Mouse (Mus musculus): Measurements from ENCODE around the gene Thbs3. TPM values are rescaled to one million over a fixed set of nuclear protein-coding genes. Genes with fewer than 3 reads are reported as not detected.

Gene Thbs3
- polyA plus RNA-seq, 1 experiment: 1.1 TPM

- TF ChIP-seq CTCF (IDR thresholded peaks at IDR 0.05; ENCODE audit: low read depth, low read length) (no peak), POLR2A (IDR thresholded peaks at IDR 0.05; ENCODE audit: borderline replicate concordance, low read depth, low read length) (no peak)
- Histone ChIP-seq H3K4me3 (ENCODE audit: insufficient read depth, low read length) (no peak overlapping the region), H3K4me1 (ENCODE audit: control insufficient read depth, insufficient read depth, low read length) (peaks cover 8% of the 10 kb centered on the region; the same call in 1 of the 2 replicates), H3K27ac (ENCODE audit: insufficient read depth, low read depth, low read length) (no peak overlapping the region)
Observed at GRCm38 (mm10) chr3:89260211-89260610, 45.2 kb downstream of the Thbs3 start.

DNA sequence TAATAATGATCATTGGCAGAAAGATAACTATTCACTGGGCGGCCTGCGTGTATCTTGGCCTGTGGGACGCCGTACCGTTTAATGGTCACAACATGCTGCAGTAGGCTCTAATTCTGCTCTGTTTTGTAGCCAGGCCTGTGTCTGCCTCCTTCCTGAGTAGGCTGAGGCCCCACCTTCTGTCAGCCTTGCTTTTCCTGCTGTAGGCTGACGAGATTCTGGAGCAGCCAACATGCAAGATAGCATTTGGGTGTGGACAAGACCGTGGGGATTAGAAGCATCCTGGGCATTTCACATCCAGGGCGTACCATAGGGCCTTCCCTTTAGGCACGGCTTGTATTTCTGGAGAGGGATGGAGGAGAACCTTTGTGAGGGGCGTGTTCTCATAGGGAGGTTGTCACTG lies 47.4 kb downstream of the Thbs3 start:
- TF ChIP-seq POLR2A (IDR thresholded peaks at IDR 0.05; ENCODE audit: borderline replicate concordance, low read depth, low read length): no peak
- TF ChIP-seq CTCF (IDR thresholded peaks at IDR 0.05; ENCODE audit: low read depth, low read length): no peak
- Histone ChIP-seq H3K4me1 (ENCODE audit: control insufficient read depth, insufficient read depth, low read length) (peaks cover 12% of the 10 kb centered on the region), H3K27ac (ENCODE audit: insufficient read depth, low read depth, low read length) (no peak overlapping the region), H3K4me3 (ENCODE audit: insufficient read depth, low read length) (no peak overlapping the region)

DNA sequence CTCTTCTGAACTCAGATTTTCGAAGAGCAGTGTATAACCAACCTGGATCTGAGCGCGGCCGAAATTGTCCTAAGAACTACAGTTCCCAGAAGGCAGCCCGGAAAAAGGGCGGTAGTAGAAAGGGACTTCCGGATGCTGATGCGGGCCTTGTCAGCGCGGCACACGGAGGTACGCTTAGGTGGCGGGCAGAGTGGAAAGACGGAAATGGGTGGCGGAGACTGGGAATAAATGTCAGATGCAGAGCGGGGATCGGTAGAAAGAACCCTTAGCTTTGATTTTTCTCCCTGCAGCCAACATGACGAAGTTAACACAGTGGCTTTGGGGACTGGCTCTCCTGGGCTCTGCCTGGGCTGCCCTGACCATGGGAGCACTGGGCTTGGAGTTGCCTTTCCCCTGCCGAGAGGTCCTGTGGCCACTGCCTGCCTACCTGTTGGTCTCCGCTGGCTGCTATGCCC lies 51.5 kb downstream of the Thbs3 start:
- no peak for TF ChIP-seq CTCF (IDR thresholded peaks at IDR 0.05; ENCODE audit: low read depth, low read length)
- no peak for TF ChIP-seq POLR2A (IDR thresholded peaks at IDR 0.05; ENCODE audit: borderline replicate concordance, low read depth, low read length)
- H3K4me1 ChIP-seq (ENCODE audit: control insufficient read depth, insufficient read depth, low read length): peaks cover 31% of the 10 kb centered on the region
- peak overlapping the region; percentile 16; the same call in 1 of the 2 replicates for H3K27ac ChIP-seq (ENCODE audit: insufficient read depth, low read depth, low read length)
- peak overlapping the region; percentile 96 for H3K4me3 ChIP-seq (ENCODE audit: insufficient read depth, low read length)

GRCm38 (mm10) chr3:89268916-89269315 lies 53.9 kb downstream of the Thbs3 start:
- Histone ChIP-seq H3K4me1 (ENCODE audit: control insufficient read depth, insufficient read depth, low read length) (peaks cover 28% of the 10 kb centered on the region), H3K27ac (ENCODE audit: insufficient read depth, low read depth, low read length) (no peak overlapping the region), H3K4me3 (ENCODE audit: insufficient read depth, low read length) (no peak overlapping the region)
- TF ChIP-seq POLR2A (IDR thresholded peaks at IDR 0.05; ENCODE audit: borderline replicate concordance, low read depth, low read length) (no peak), CTCF (IDR thresholded peaks at IDR 0.05; ENCODE audit: low read depth, low read length) (no peak)

DNA sequence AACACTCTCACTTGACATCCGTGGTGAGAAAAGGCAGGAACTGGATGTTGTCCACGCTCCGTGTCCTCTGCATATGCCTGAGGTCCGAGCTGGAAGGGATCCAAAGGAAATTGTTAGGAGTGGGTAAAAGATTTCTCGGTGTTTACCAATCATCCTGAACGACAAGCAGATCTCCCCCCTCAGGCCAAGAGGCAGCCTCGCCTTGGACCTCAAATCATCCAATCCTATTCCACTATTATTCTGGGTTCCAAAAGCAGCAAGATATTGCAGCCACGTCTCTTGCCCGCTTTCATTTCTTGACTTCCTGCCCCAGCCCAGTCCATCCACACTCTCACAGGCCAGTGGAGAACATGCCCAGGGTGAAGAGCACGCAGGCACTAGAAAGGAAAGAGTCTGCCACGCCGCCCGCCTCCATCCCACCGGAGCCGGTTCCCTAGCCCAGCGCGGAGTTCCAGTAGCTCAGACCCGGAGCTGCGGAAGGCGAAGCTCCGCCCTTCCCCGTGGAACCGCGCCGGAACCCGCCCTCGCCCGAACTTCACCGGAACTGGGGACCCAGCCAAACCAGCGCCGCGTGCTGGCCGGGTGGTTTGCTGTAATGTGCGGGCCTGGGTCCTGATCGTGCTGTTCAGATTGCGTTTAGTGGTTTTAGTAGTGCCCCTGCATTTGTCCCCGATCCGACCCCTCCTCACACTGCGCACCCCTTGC lies 55.2 kb downstream of the Thbs3 start, which contains the start of gene Slc50a1:
TSS of gene Slc50a1 (minus strand) at position 520 of the 705 bp plus-strand sequence.
- TF ChIP-seq CTCF (IDR thresholded peaks at IDR 0.05; ENCODE audit: low read depth, low read length): no peak
- no peak for TF ChIP-seq POLR2A (IDR thresholded peaks at IDR 0.05; ENCODE audit: borderline replicate concordance, low read depth, low read length)
- Histone ChIP-seq H3K4me1 (ENCODE audit: control insufficient read depth, insufficient read depth, low read length) (peaks cover 27% of the 10 kb centered on the region), H3K27ac (ENCODE audit: insufficient read depth, low read depth, low read length) (peak within 1 kb of the TSS; percentile 23), H3K4me3 (ENCODE audit: insufficient read depth, low read length) (peak within 1 kb of the TSS; percentile 71)

DNA sequence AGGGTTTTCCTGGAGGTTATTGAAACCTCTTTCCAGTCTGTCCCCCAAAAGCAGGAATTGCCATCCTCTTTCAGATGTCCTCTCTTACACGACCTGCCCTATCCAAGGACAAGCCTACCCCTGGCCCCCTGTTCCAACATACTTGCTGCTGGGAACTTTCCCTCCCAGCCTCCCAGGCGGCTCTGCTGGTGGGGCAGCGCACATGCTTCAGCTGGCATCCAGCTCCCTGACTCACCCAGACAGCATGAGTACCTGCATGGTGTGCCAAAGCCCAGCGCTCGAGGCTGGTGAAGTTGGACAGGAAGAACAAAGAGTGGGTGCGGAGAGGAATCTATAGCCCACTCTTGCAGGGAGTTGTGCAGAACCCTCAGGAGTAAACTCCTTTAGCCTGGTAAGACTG lies 55.9 kb downstream of the Thbs3 start:
- H3K27ac ChIP-seq (ENCODE audit: insufficient read depth, low read depth, low read length): no peak overlapping the region
- H3K4me3 ChIP-seq (ENCODE audit: insufficient read depth, low read length): no peak overlapping the region
- TF ChIP-seq POLR2A (IDR thresholded peaks at IDR 0.05; ENCODE audit: borderline replicate concordance, low read depth, low read length): no peak
- TF ChIP-seq CTCF (IDR thresholded peaks at IDR 0.05; ENCODE audit: low read depth, low read length): no peak
- peaks cover 26% of the 10 kb centered on the region for H3K4me1 ChIP-seq (ENCODE audit: control insufficient read depth, insufficient read depth, low read length)

GRCm38 (mm10) chr3:89271760-89272159 lies 56.8 kb downstream of the Thbs3 start:
- Histone ChIP-seq H3K4me1 (ENCODE audit: control insufficient read depth, insufficient read depth, low read length) (peaks cover 23% of the 10 kb centered on the region), H3K27ac (ENCODE audit: insufficient read depth, low read depth, low read length) (no peak overlapping the region), H3K4me3 (ENCODE audit: insufficient read depth, low read length) (no peak overlapping the region)
- no peak for TF ChIP-seq POLR2A (IDR thresholded peaks at IDR 0.05; ENCODE audit: borderline replicate concordance, low read depth, low read length)
- TF ChIP-seq CTCF (IDR thresholded peaks at IDR 0.05; ENCODE audit: low read depth, low read length): no peak

DNA sequence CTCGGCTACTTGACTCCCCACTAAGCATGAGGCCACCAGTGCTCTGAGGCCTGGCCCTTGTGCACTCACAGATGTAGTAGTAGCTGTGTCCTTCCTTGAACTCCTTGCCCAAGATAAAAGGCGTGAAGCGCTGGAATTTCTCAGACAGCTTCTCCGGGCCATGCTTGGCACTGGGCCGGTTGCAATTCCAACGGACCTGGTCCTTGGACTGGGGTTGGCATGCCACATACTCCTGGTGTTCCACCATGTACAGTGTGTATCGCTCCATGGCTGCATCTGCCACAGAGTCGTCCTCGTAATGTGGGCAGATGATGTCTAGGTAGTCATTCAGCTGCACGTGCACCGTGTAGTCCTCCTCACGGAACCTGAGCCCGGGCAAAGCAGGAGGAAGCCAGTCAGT lies 61.1 kb downstream of the Thbs3 start:
- TF ChIP-seq CTCF (IDR thresholded peaks at IDR 0.05; ENCODE audit: low read depth, low read length): no peak
- TF ChIP-seq POLR2A (IDR thresholded peaks at IDR 0.05; ENCODE audit: borderline replicate concordance, low read depth, low read length): no peak
- Histone ChIP-seq H3K4me3 (ENCODE audit: insufficient read depth, low read length) (no peak overlapping the region), H3K27ac (ENCODE audit: insufficient read depth, low read depth, low read length) (no peak overlapping the region)

More for the DNA sequence above, 61.1 kb downstream of the Thbs3 start:
- H3K4me1 ChIP-seq (ENCODE audit: control insufficient read depth, insufficient read depth, low read length): peaks cover 9% of the 10 kb centered on the region; the same call in 1 of the 2 replicates

Other genes with a start within 250 kb of the Thbs3 start
- 22.0 and 28.2 TPM in 2 replicates for gene Rusc1, start 121.9 kb upstream of the Thbs3 start, polyA plus RNA-seq (2012; ENCODE audit: insufficient read depth, insufficient read length, missing spikeins)
- not detected in 2 replicates for gene Gm43738, start 114.1 kb upstream of the Thbs3 start, polyA plus RNA-seq (2012; ENCODE audit: insufficient read depth, insufficient read length, missing spikeins)
- gene Fdps, start 113.2 kb upstream of the Thbs3 start, polyA plus RNA-seq (2012; ENCODE audit: insufficient read depth, insufficient read length, missing spikeins): 37.5 and 42.2 TPM in 2 replicates
- gene Pklr, start 79.0 kb upstream of the Thbs3 start, polyA plus RNA-seq (2012; ENCODE audit: insufficient read depth, insufficient read length, missing spikeins): not detected in 2 replicates
- gene Hcn3, start 55.0 kb upstream of the Thbs3 start, polyA plus RNA-seq (2012; ENCODE audit: insufficient read depth, insufficient read length, missing spikeins): 0.47 TPM in 1 of 2 replicates, not detected in the other
- gene Clk2, start 50.4 kb upstream of the Thbs3 start, polyA plus RNA-seq (2012; ENCODE audit: insufficient read depth, insufficient read length, missing spikeins): 52.5 and 61.4 TPM in 2 replicates
- 76.5 and 77.9 TPM in 2 replicates for gene Scamp3, start 37.7 kb upstream of the Thbs3 start, polyA plus RNA-seq (2012; ENCODE audit: insufficient read depth, insufficient read length, missing spikeins)
- 17.4 TPM in 2 replicates for gene Fam189b, start 32.0 kb upstream of the Thbs3 start, polyA plus RNA-seq (2012; ENCODE audit: insufficient read depth, insufficient read length, missing spikeins)
- gene Gba, start 12.3 kb upstream of the Thbs3 start, polyA plus RNA-seq (2012; ENCODE audit: insufficient read depth, insufficient read length, missing spikeins): 130 and 141 TPM in 2 replicates
- 66.1 and 66.8 TPM in 2 replicates for gene Mtx1, start 11.9 kb downstream of the Thbs3 start, polyA plus RNA-seq (2012; ENCODE audit: insufficient read depth, insufficient read length, missing spikeins)
- gene Muc1, start 13.9 kb downstream of the Thbs3 start, polyA plus RNA-seq (2012; ENCODE audit: insufficient read depth, insufficient read length, missing spikeins): 0.47 TPM in 1 of 2 replicates, not detected in the other
- gene Krtcap2, start 30.8 kb downstream of the Thbs3 start, polyA plus RNA-seq (2012; ENCODE audit: insufficient read depth, insufficient read length, missing spikeins): 94.1 and 97.0 TPM in 2 replicates
- gene Trim46, start 31.1 kb downstream of the Thbs3 start, polyA plus RNA-seq (2012; ENCODE audit: insufficient read depth, insufficient read length, missing spikeins): 0.34 and 0.84 TPM in 2 replicates
- gene Dpm3, start 44.2 kb downstream of the Thbs3 start, polyA plus RNA-seq (2012; ENCODE audit: insufficient read depth, insufficient read length, missing spikeins): 62.0 and 66.3 TPM in 2 replicates
- gene Slc50a1, start 55.4 kb downstream of the Thbs3 start, polyA plus RNA-seq (2012; ENCODE audit: insufficient read depth, insufficient read length, missing spikeins): 42.7 and 55.2 TPM in 2 replicates
- gene Efna1, start 66.0 kb downstream of the Thbs3 start, polyA plus RNA-seq (2012; ENCODE audit: insufficient read depth, insufficient read length, missing spikeins): 0.96 TPM in 1 of 2 replicates, not detected in the other
- not detected in 2 replicates for gene Efna3, start 107.8 kb downstream of the Thbs3 start, polyA plus RNA-seq (2012; ENCODE audit: insufficient read depth, insufficient read length, missing spikeins)
- gene Efna4, start 122.8 kb downstream of the Thbs3 start, polyA plus RNA-seq (2012; ENCODE audit: insufficient read depth, insufficient read length, missing spikeins): not detected in 2 replicates
- 315 and 328 TPM in 2 replicates for gene Adam15, start 134.8 kb downstream of the Thbs3 start, polyA plus RNA-seq (2012; ENCODE audit: insufficient read depth, insufficient read length, missing spikeins)
- not detected in 2 replicates for gene Dcst2, start 146.8 kb downstream of the Thbs3 start, polyA plus RNA-seq (2012; ENCODE audit: insufficient read depth, insufficient read length, missing spikeins)
- gene Dcst1, start 150.1 kb downstream of the Thbs3 start, polyA plus RNA-seq (2012; ENCODE audit: insufficient read depth, insufficient read length, missing spikeins): not detected in 2 replicates
- 66.0 and 75.2 TPM in 2 replicates for gene Zbtb7b, start 179.6 kb downstream of the Thbs3 start, polyA plus RNA-seq (2012; ENCODE audit: insufficient read depth, insufficient read length, missing spikeins)
- gene Lenep, start 187.6 kb downstream of the Thbs3 start, polyA plus RNA-seq (2012; ENCODE audit: insufficient read depth, insufficient read length, missing spikeins): not detected in 2 replicates
- 17.7 and 20.5 TPM in 2 replicates for gene Flad1, start 196.7 kb downstream of the Thbs3 start, polyA plus RNA-seq (2012; ENCODE audit: insufficient read depth, insufficient read length, missing spikeins)
- gene Cks1b, start 203.2 kb downstream of the Thbs3 start, polyA plus RNA-seq (2012; ENCODE audit: insufficient read depth, insufficient read length, missing spikeins): 46.6 and 55.2 TPM in 2 replicates
- 56.0 and 56.8 TPM in 2 replicates for gene Shc1, start 203.3 kb downstream of the Thbs3 start, polyA plus RNA-seq (2012; ENCODE audit: insufficient read depth, insufficient read length, missing spikeins)
- 25.3 and 28.0 TPM in 2 replicates for gene Pygo2, start 215.0 kb downstream of the Thbs3 start, polyA plus RNA-seq (2012; ENCODE audit: insufficient read depth, insufficient read length, missing spikeins)
- gene Pbxip1, start 221.5 kb downstream of the Thbs3 start, polyA plus RNA-seq (2012; ENCODE audit: insufficient read depth, insufficient read length, missing spikeins): 14.1 and 17.3 TPM in 2 replicates
- gene Pmvk, start 239.4 kb downstream of the Thbs3 start, polyA plus RNA-seq (2012; ENCODE audit: insufficient read depth, insufficient read length, missing spikeins): 25.9 and 26.8 TPM in 2 replicates

All from bone marrow macrophage, adult 2 months (primary cell).